Mouse (Mus musculus) gastrocnemius, adult 18-20 months (tissue): ENCODE results near the gene Syde2. TPM values are rescaled to one million over a fixed set of nuclear protein-coding genes. Genes with fewer than 3 reads are reported as not detected.
A peak's percentile ranks its signal among the peaks of the same experiment; 100 is the strongest.

Source experiments
- DNase-seq: peaks from one replicate; pipeline ENCODE4 v3.0.0; 2021; ENCODE audit warnings: low spot score
- long read RNA-seq, 2 experiments: library from polyadenylated mRNA; stranded (forward); transcript quantifications; one replicate each; pipeline ENCODE4 v2.0.0; 2021
- total RNA-seq, 2 experiments: library from RNA; stranded (reverse); gene quantifications; 2 replicates each; pipeline ENCODE4 v1.2.3; 2021

Gene Syde2
- under 1 TPM; 0.73 to 0.93 TPM for total RNA-seq
- long read RNA-seq, experiment 1, full-length matches to known transcripts, result 4 of 4 reads
- long read RNA-seq, experiment 1, partial matches to known transcripts, result 0 of 4 reads
- long read RNA-seq, experiment 1, other reads (novel, unspliced or antisense), result 0 of 4 reads
- long read RNA-seq, experiment 2, partial matches to known transcripts, result 0 of 1 reads
- long read RNA-seq, experiment 2, other reads (novel, unspliced or antisense), result 0 of 1 reads

DNA sequence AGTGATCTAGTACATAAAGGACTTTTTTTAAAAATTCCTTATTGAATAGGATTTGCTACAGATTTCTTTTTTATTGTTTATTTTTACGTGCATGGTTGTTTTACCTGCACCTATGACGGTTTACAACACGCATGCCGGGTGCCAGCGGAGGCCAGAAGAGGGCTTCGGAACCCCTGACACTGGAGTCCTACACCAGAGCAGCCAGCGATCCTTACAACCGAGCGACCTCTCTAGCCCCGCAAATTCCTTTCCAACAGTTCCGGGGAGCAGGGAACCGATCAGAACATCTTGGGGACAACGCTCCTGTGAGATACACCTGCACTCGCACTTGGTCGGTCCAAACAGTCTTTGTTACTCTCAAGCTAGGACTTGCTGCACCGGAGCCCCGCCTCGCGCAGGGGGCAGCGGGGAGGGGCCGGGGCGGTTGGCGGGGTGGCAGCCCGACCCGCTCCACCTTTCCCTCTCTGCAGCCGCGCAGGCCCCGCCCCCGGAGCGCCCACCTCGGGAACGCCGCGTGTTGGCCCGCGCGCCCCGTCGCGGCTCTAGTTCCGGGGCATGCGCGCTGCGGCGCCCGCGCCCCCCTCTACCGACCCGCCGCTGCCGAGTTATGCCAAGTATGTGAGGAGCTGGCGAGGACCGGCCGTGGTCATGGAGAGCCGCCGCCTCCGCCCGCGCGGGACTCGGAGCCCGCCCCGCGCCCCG is at the start of gene Syde2:
Gene Syde2, plus strand, starts transcription at position 603 of the 702 bp plus-strand sequence.
- DNase-seq, result peak; percentile 68

DNA sequence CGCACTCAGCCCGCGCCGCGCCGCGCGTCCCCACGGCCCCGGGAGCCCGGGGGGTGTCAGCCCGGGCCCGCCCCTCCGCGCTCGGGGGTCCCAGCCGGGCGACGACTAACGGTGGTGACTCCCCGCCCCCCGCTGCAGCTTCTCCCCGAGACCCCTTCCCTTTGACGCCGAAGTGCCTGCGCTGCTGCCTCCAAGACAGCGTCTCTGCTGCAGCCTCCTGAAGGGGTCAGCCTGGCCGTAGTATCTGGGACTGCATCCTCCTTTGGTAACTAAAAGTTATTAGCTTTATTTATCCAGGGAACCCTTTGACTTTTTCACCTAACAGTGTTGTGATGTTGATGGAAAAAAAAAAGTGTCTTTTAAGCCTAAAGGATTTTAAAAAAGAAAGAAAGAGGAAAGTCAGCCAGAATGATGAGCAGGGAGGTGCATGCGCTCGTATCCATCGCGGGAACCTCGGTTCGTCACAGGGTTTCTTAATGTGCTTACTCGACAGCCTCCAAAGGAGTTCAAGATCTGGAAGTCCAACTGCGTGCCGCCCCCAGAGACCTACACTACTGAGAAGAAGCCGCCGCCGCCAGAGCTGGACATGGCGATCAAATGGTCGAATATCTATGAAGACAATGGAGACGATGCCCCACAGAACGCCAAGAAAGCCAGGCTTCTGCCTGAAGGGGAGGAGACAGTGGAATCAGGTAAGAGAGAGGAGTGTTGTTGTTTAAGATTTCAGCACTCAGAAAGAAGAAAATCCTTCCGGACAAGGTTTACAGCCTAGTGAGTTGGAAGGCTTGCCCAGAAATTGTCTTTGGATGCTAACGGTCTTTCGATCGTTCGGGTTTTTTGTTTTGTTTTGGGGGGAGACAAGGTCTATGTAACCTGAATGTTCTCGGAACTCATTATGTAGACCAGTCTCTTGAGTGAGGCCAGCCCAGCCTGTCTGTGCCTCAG is 49.0 kb upstream of the Syde2 start:
- DNase-seq, result no peak

GRCm38 (mm10) chr3:145939402-145939801 is 48.3 kb upstream of the Syde2 start:
- no peak for DNase-seq

- no peak for DNase-seq
Measured at GRCm38 (mm10) chr3:145939971-145940370, 47.7 kb upstream of the Syde2 start.

GRCm38 (mm10) chr3:145941971-145942370 is 45.7 kb upstream of the Syde2 start:
- DNase-seq, result peak; percentile 66

DNA sequence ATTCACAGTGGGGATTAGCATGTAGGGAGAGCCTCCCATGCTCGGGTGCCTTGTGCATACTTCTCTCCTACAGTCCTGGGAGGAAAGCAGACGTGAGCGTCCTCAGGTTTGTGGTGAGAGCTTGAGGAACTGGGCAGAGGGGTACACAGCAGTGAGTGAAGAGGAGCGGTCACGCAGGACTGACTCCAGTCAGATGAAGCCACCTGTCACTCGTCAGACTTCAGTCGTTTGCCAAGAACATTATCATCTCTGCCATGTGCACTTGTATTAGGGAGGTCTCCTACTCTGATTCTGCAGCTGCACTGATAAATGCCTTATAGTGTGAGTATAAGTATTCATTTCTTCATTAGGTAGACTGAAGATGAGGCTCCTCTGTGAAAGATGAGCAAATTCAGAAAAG is 43.3 kb upstream of the Syde2 start:
- no peak for DNase-seq

DNA sequence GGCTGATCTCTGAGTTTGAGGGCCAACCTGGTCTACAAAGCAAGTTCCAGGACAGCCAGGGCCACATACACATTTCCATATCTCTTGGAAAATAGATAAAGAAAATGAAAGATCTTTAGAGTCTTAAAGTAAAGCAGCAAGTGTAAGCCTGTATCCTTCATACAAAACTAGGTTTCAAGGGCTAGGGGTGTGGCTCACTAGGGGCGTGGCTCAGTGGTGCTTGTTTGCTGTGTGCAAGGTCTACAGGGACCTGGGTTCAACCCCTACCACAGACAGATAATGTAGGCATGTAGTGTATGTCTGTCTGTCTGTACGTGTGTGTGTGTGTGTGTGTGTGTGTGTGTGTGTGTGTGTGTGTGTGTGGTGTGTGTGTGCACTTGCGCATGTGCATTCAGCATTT is 41.8 kb upstream of the Syde2 start:
- no peak for DNase-seq

- DNase-seq, result no peak
Measured at GRCm38 (mm10) chr3:145946654-145947053, 41.0 kb upstream of the Syde2 start.

- DNase-seq, result no peak
Measured at GRCm38 (mm10) chr3:145947539-145948204, 40.0 kb upstream of the Syde2 start.

DNA sequence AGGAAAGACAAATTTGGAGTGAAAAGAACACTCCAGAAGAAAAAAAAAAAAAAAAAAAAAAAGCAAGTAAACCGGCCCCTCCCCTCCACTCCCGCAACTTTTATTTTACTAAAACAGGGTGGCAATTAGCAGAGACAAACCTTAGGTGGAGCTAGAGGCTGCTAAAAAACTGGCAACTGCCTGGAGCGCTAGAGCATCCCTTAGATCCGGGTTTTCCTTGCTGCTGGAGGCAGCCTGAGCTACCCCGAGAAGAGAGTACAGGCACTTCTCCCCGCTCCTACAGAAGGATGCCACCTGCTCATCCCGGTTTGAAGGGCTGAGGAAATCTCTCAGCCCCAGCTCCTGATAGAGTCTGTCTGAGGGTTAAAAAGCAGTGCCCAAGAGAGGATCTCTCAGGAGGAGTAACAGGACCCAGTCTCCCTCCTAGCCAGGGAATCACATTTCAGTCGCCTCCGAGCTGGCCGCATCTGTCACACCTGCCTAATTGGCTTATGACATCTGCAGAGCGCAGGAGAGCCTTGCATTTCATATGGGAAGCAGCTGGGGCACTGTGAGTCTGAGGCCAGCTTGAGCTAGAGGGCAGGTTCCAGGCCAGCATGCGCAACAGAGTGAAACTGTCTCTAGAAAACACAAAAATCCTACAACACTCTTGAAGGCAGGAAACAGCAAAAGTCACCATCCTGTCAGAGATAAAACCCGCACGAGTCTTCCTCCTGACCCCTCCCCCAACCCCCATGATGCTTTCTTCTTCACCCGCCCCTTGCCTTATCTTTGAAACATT is 37.4 kb upstream of the Syde2 start:
- peak; percentile 40 for DNase-seq

DNA sequence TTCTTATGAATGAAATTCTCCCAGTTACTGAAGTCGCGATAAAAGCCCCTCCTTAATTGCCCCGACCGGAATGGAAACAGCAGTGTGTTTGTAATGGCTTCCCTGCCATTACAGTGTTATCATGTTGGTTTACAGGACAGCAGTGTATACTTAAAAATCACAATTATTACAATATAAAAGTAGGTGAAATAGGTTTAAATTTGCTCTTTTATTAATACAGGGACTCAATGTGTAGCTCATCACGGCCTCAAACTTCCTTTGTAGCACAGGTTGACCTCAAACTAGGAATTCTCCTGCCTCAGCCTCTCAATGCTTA is 36.9 kb upstream of the Syde2 start:
- DNase-seq, result no peak

- peak; percentile 67 for DNase-seq
Measured at GRCm38 (mm10) chr3:145951287-145952165, 36.1 kb upstream of the Syde2 start.

- DNase-seq, result no peak
Measured at GRCm38 (mm10) chr3:145952945-145953344, 34.7 kb upstream of the Syde2 start.

DNA sequence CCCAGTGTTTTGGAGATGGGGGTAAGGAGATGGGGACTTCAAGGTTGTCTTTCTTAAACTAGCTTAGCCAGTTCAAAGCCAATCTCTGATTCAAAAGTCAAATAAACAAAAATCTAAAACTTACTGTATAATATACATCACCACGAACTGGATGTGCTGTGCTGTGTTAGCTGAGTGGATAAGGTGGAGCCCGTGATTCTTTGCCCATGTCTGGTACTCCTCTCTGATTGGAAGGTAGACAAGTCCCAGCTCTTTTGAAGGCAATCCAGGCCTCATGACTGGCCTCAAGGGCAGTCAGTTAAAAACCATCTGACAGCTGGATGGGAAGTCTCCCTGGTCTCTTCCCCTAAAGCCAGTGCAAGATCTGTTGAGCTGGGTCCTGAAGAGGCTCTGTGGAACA is 34.3 kb upstream of the Syde2 start:
- no peak for DNase-seq

- no peak for DNase-seq
Measured at GRCm38 (mm10) chr3:145959824-145960223, 27.8 kb upstream of the Syde2 start.

DNA sequence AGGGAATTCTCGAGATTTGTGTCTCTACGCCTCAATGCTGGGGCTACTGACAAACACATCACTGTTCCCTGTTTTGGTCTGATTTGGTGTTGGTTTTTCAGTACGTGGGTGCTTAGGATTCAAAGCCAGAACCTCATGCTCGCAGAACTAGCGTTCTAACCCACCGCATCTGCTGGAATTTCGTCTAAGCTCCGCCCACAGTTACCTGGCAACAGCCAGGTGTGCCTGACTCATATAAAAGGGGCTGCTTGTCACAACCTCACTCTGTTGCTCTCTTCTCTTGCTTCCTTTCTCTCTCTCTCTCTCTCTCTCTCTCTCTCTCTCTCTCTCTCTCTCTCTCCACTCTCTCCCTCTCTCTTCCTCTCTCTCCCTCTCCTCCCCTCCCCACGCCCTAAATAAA is 25.3 kb upstream of the Syde2 start:
- DNase-seq, result no peak

- DNase-seq, result no peak
Measured at GRCm38 (mm10) chr3:145963101-145964017, 24.3 kb upstream of the Syde2 start.

DNA sequence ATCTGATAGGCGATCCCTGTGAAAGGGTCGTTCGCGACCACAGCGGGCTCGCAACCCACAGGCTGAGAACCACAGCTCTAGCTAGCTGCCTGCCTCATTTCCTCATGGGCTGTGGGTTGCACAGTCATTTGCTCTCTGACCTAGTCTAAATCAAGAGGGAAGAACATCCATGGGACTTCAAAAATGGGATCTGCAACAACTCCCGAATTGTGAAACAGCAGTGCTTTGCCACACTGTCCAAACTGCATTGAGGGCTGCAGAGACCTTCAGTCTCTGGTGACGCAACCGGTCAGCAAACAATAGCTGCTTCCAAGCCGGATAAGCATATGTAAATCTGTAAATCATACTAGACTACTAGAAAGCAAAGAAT is 23.7 kb upstream of the Syde2 start:
- peak; percentile 5 for DNase-seq

- no peak for DNase-seq
Measured at GRCm38 (mm10) chr3:145964473-145964872, 23.2 kb upstream of the Syde2 start.
